Comparison of ENCODE assay signal across 8 mouse cellular contexts in genomic region chr9:85748204-85749141, GRCm38 (mm10). TPM values are rescaled to one million over a fixed set of nuclear protein-coding genes. Genes with fewer than 3 reads are reported as not detected.
A peak's percentile ranks its signal among the peaks of the same experiment; 100 is the strongest.
DNase-seq lines count a peak whose midpoint lies in the region; ATAC-seq and TF ChIP-seq lines count a peak whose summit lies in the region.

No protein-coding gene starts in this region.

- H3K4me3 ChIP-seq in intestine, postnatal 0 days (ENCODE audit: low read depth, low read length), result peak overlapping the region; percentile 100
- peak overlapping the region; percentile 90 for H3K4me3 ChIP-seq in limb, embryonic 15.5 days
- H3K4me3 ChIP-seq in midbrain, postnatal 0 days (ENCODE audit: low read depth, low read length), result peak overlapping the region; percentile 93

- WGBS in intestine, postnatal 0 days, result 2% methylated on average over 43 of the region's 43 CpGs
- 1% methylated on average over 42 of the region's 43 CpGs for WGBS in limb, embryonic 15.5 days
- WGBS in midbrain, postnatal 0 days, result 2% methylated on average over 42 of the region's 43 CpGs

- H3K27ac ChIP-seq in intestine, postnatal 0 days (ENCODE audit: low read depth, low read length), result peak overlapping the region; percentile 98
- peak overlapping the region; percentile 99 for H3K27ac ChIP-seq in limb, embryonic 15.5 days
- peak overlapping the region; percentile 97 for H3K27ac ChIP-seq in midbrain, postnatal 0 days (ENCODE audit: low read depth, low read length)

- H3K36me3 ChIP-seq in intestine, postnatal 0 days (ENCODE audit: control insufficient read depth, insufficient read depth), result peaks cover 1% of the 10 kb centered on the region
- H3K36me3 ChIP-seq in limb, embryonic 15.5 days, result peaks cover under 1% of the 10 kb centered on the region
- H3K36me3 ChIP-seq in midbrain, postnatal 0 days (ENCODE audit: insufficient read depth, low read length), result no peaks in the 10 kb centered on the region; the same call in 1 of the 2 replicates

- peak overlapping the region; percentile 70 for H3K4me2 ChIP-seq in intestine, postnatal 0 days (replicated peaks; ENCODE audit: low read depth)
- peak overlapping the region; percentile 64 for H3K4me2 ChIP-seq in limb, embryonic 15.5 days
- H3K4me2 ChIP-seq in midbrain, postnatal 0 days (ENCODE audit: low read depth, low read length, poor library complexity, severe bottlenecking), result peak overlapping the region; percentile 65

- intact Hi-C loops in gastrocnemius, postnatal 36 days (cut with DNase I), result loop anchor here (10.0 kb wide), 1 partner anchor 826 kb away; the partner anchor contains the start of genes Pgm3 and Rwdd2a

- peak; percentile 75 for DNase-seq in right cerebral cortex, adult 18-20 months
- no peak for DNase-seq in right cerebral cortex, postnatal 25 days
- DNase-seq in embryo, embryonic 11 days, result peak; percentile 84
- DNase-seq in gastrocnemius, postnatal 36 days, result peak; percentile 72 to 76
- DNase-seq in midbrain, postnatal 0 days (ENCODE audit: low spot score), result peak; percentile 85
- DNase-seq in spleen, postnatal 4 days (ENCODE audit: low spot score in 2 of 2), result peak; percentile 85 to 92

- ATAC-seq in intestine, postnatal 0 days, result peak; percentile 83
- ATAC-seq in limb, embryonic 15.5 days (ENCODE audit: insufficient number of reproducible peaks, low FRiP score, low TSS enrichment, low read depth), result peak; percentile 81
- peak; percentile 86 for ATAC-seq in midbrain, postnatal 0 days (ENCODE audit: low FRiP score)

- no peaks in the 10 kb centered on the region for H3K9me3 ChIP-seq in intestine, postnatal 0 days (ENCODE audit: control insufficient read depth)
- no peaks in the 10 kb centered on the region for H3K9me3 ChIP-seq in limb, embryonic 15.5 days
- H3K9me3 ChIP-seq in midbrain, postnatal 0 days (ENCODE audit: low read length), result no peaks in the 10 kb centered on the region

- peak; percentile 42 for TF ChIP-seq CTCF in intestine, postnatal 0 days (IDR thresholded peaks at IDR 0.05; ENCODE audit: low read depth)
- peak; percentile 50 for TF ChIP-seq CTCF in midbrain, postnatal 0 days (IDR thresholded peaks at IDR 0.05)

- H3K9ac ChIP-seq in intestine, postnatal 0 days (ENCODE audit: low read depth, low read length), result peak overlapping the region; percentile 92
- peak overlapping the region; percentile 99 for H3K9ac ChIP-seq in limb, embryonic 15.5 days
- peak overlapping the region; percentile 96 for H3K9ac ChIP-seq in midbrain, postnatal 0 days (replicated peaks; ENCODE audit: low read length, poor library complexity, severe bottlenecking)

- H3K27me3 ChIP-seq in intestine, postnatal 0 days (replicated peaks; ENCODE audit: control insufficient read depth, insufficient read depth, low read length), result no peaks in the 10 kb centered on the region
- H3K27me3 ChIP-seq in limb, embryonic 15.5 days, result no peaks in the 10 kb centered on the region
- no peaks in the 10 kb centered on the region for H3K27me3 ChIP-seq in midbrain, postnatal 0 days (ENCODE audit: insufficient read depth, low read length)

- no peaks in the 10 kb centered on the region for H3K4me1 ChIP-seq in intestine, postnatal 0 days (replicated peaks; ENCODE audit: control insufficient read depth, insufficient read depth, low read length)
- H3K4me1 ChIP-seq in limb, embryonic 15.5 days, result peaks cover 14% of the 10 kb centered on the region
- H3K4me1 ChIP-seq in midbrain, postnatal 0 days (ENCODE audit: insufficient read depth, low read length), result peaks cover 6% of the 10 kb centered on the region; the same call in 1 of the 2 replicates

RNA-seq across cellular contexts. Expression of gene Ibtk, which starts 0.7 kb away (rescaled TPM):
- 10 to 100 TPM; 51.5 to 56.4 TPM for total RNA-seq in gastrocnemius, postnatal 36 days (2021)
- polyA plus RNA-seq in intestine, postnatal 0 days (2015; fragmentation: Nextera tagmentation; extraction: Ambion mirVana), result 8.9 and 9.9 TPM in 2 replicates
- polyA plus RNA-seq in limb, embryonic 15.5 days (2015; fragmentation: Nextera tagmentation; extraction: Ambion mirVana), result 31.2 and 31.6 TPM in 2 replicates
- total RNA-seq in midbrain, postnatal 0 days (2014; rRNA removed), result 21.3 and 24.6 TPM in 2 replicates
- polyA plus RNA-seq in midbrain, postnatal 0 days (2015; fragmentation: Nextera tagmentation; extraction: Ambion mirVana), result 15.8 and 17.1 TPM in 2 replicates
